ENCODE assay signal across 10 mouse cellular contexts in the genomic region with DNA sequence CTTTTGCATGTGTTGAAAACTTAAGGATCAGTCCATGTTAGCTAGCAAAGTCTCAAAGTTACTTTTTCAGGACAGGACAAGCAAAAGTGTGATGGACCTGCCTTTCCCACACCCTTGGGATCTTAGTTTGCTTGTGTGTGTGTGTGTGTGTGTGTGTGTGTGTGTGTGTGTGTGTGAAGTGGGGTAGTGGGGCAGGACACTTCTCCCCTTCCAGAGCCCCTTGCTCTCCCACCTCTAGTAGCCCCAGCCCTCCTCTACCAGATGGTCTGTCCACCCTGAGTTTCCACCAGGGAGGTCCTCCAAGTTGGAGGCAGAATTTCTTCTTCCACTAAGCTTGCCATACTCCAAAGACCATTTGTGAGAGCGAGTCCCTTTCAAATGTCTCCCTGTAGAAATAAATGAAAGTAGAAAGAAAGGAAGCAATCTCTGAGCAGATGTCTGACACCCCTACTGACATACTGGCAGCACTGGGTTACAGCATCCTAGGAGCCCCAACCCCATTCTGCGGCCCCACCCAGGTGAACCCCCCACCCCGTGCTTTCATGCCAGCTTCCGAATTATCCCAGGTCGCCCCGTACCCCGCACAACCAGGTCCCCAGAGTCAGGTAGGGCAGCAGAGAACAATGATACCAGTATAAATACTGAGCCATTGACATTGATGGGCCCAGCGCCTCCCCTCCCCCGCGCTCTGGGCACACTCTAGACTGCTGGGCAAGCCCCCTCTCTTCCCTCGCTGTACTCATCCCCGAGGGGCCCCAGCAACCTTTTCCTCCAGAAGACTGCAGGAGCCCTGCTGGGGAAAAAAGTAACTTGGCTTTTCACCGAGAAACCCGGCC. TPM values are rescaled to one million over a fixed set of nuclear protein-coding genes. Genes with fewer than 3 reads are reported as not detected.
DNase-seq lines count a peak whose midpoint lies in the region; ATAC-seq and TF ChIP-seq lines count a peak whose summit lies in the region.
"Had no signal": no experiment of that assay in that cellular context is flagged by ENCODE, and none has a peak within 500 bp of the region (broad histone marks: within the 10 kb centered on the region; RNA-seq: fewer than 3 reads in every experiment).

No protein-coding gene starts in this region.

- no peaks in the 10 kb centered on the region for H3K27me3 ChIP-seq in heart, embryonic 13.5 days (replicated peaks)
- H3K27me3 ChIP-seq in hindbrain, embryonic 13.5 days, result no peaks in the 10 kb centered on the region
- H3K27me3 ChIP-seq in midbrain, embryonic 13.5 days, result no peaks in the 10 kb centered on the region

- no peaks in the 10 kb centered on the region for H3K9me3 ChIP-seq in heart, embryonic 13.5 days
- no peaks in the 10 kb centered on the region for H3K9me3 ChIP-seq in hindbrain, embryonic 13.5 days
- no peaks in the 10 kb centered on the region for H3K9me3 ChIP-seq in midbrain, embryonic 13.5 days

- peak overlapping the region; percentile 67 for H3K4me2 ChIP-seq in heart, embryonic 13.5 days
- H3K4me2 ChIP-seq in hindbrain, embryonic 13.5 days, result peak overlapping the region; percentile 48
- peak overlapping the region; percentile 44 for H3K4me2 ChIP-seq in midbrain, embryonic 13.5 days (replicated peaks)

- ATAC-seq in heart, embryonic 13.5 days (ENCODE audit: extremely low read depth, insufficient number of reproducible peaks, low FRiP score, low TSS enrichment), result no peak; the same call in 1 of the 2 replicates
- peak; percentile 86 for ATAC-seq in hindbrain, embryonic 13.5 days (ENCODE audit: low FRiP score)
- ATAC-seq in midbrain, embryonic 13.5 days, result peak; percentile 86

- peak overlapping the region; percentile 65 for H3K9ac ChIP-seq in heart, embryonic 13.5 days
- H3K9ac ChIP-seq in hindbrain, embryonic 13.5 days, result 0 out of 2 replicates have a peak overlapping the region, but pooled peaks have one; percentile 24
- H3K9ac ChIP-seq in midbrain, embryonic 13.5 days (replicated peaks), result no peak overlapping the region

- 13% methylated on average over 14 of the region's 14 CpGs for WGBS in heart, embryonic 13.5 days
- 20% methylated on average over 14 of the region's 14 CpGs for WGBS in hindbrain, embryonic 13.5 days
- 24% methylated on average over 14 of the region's 14 CpGs for WGBS in midbrain, embryonic 13.5 days

- TF ChIP-seq POLR2A in brain, embryonic 14.5 days (IDR thresholded peaks at IDR 0.05; ENCODE audit: borderline replicate concordance, extremely low read depth, insufficient read depth, insufficient read length, poor library complexity, severe bottlenecking), result no peak

- intact Hi-C loops in heart, postnatal 36 days (cut with DNase I), result no loop called here
- intact Hi-C loops in gastrocnemius, postnatal 14 days (cut with DNase I; ENCODE audit: low total_unique reads), result no loop called here
- intact Hi-C loops in gastrocnemius, adult 2 months (cut with DNase I), result no loop called here

- TF ChIP-seq CTCF in brain, embryonic 14.5 days (IDR thresholded peaks at IDR 0.05; ENCODE audit: borderline replicate concordance, extremely low read depth, insufficient read depth, insufficient read length), result no peak
- TF ChIP-seq CTCF in gastrocnemius, adult 2 months (IDR thresholded peaks at IDR 0.05), result no peak

- H3K27ac ChIP-seq in heart, embryonic 13.5 days (replicated peaks), result no peak overlapping the region
- no peak overlapping the region for H3K27ac ChIP-seq in hindbrain, embryonic 13.5 days
- no peak overlapping the region for H3K27ac ChIP-seq in midbrain, embryonic 13.5 days
- no peak overlapping the region for H3K27ac ChIP-seq in gastrocnemius, adult 2 months

- DNase-seq in heart, postnatal 36 days, result no peak
- peak; percentile 1 for DNase-seq in brain, embryonic 14.5 days (ENCODE audit: low read depth)
- no peak for DNase-seq in urinary bladder, postnatal 25 days (ENCODE audit: low spot score)
- no peak for DNase-seq in gastrocnemius, postnatal 14 days
- no peak for DNase-seq in gastrocnemius, adult 2 months

- peak overlapping the region; percentile 41 for H3K4me3 ChIP-seq in heart, embryonic 13.5 days
- peak overlapping the region; percentile 20 for H3K4me3 ChIP-seq in hindbrain, embryonic 13.5 days
- H3K4me3 ChIP-seq in midbrain, embryonic 13.5 days (replicated peaks), result peak overlapping the region; percentile 23
- H3K4me3 ChIP-seq in gastrocnemius, adult 2 months, result no peak overlapping the region

- 0 out of 2 replicates have a peak, but pooled peaks cover 2% of the 10 kb centered on the region for H3K4me1 ChIP-seq in heart, embryonic 13.5 days
- H3K4me1 ChIP-seq in hindbrain, embryonic 13.5 days (replicated peaks), result peaks cover 9% of the 10 kb centered on the region
- H3K4me1 ChIP-seq in midbrain, embryonic 13.5 days (replicated peaks), result peaks cover 6% of the 10 kb centered on the region; the same call in 1 of the 2 replicates

- H3K36me3 ChIP-seq in heart, embryonic 13.5 days, result no peaks in the 10 kb centered on the region
- no peaks in the 10 kb centered on the region for H3K36me3 ChIP-seq in hindbrain, embryonic 13.5 days
- no peaks in the 10 kb centered on the region for H3K36me3 ChIP-seq in midbrain, embryonic 13.5 days

RNA-seq across cellular contexts. Expression of a gene that starts 11.7 kb away (rescaled TPM):
- polyA plus RNA-seq in heart, embryonic 13.5 days (2015; fragmentation: Nextera tagmentation; extraction: Ambion mirVana), result not detected in 2 replicates
- not detected for total RNA-seq in heart, postnatal 36 days (2021)
- polyA plus RNA-seq in brain, embryonic 14.5 days (2012; rRNA removed), result not detected in 2 replicates
- not detected in 2 replicates for polyA plus RNA-seq in hindbrain, embryonic 13.5 days (2015; fragmentation: Nextera tagmentation; extraction: Ambion mirVana)
- not detected in 2 replicates for polyA plus RNA-seq in midbrain, embryonic 13.5 days (2015; fragmentation: Nextera tagmentation; extraction: Ambion mirVana)
- total RNA-seq in gastrocnemius, postnatal 14 days (2021), result not detected
- total RNA-seq in gastrocnemius, adult 2 months (2021), result not detected
- total RNA-seq: adrenal gland, postnatal 25 days had no signal
- polyA plus RNA-seq: large intestine, adult 2 months had no signal

RNA-seq across cellular contexts. Expression of a gene that starts 48.6 kb away (rescaled TPM):
- polyA plus RNA-seq in heart, embryonic 13.5 days (2015; fragmentation: Nextera tagmentation; extraction: Ambion mirVana), result not detected in 2 replicates
- not detected for total RNA-seq in heart, postnatal 36 days (2021)
- polyA plus RNA-seq in brain, embryonic 14.5 days (2012; rRNA removed), result not detected in 2 replicates
- not detected in 2 replicates for polyA plus RNA-seq in hindbrain, embryonic 13.5 days (2015; fragmentation: Nextera tagmentation; extraction: Ambion mirVana)
- not detected in 2 replicates for polyA plus RNA-seq in midbrain, embryonic 13.5 days (2015; fragmentation: Nextera tagmentation; extraction: Ambion mirVana)
- not detected for total RNA-seq in gastrocnemius, postnatal 14 days (2021)
- not detected for total RNA-seq in gastrocnemius, adult 2 months (2021)
- total RNA-seq: adrenal gland, postnatal 25 days had no signal
- polyA plus RNA-seq: large intestine, adult 2 months had no signal
